Mouse (Mus musculus) myocyte (in vitro differentiated cells): Measurements from ENCODE around the gene Tyr. TPM values are rescaled to one million over a fixed set of nuclear protein-coding genes. Genes with fewer than 3 reads are reported as not detected.
"Not testable (repeated sequence)": the region's sequence is repeated elsewhere in the genome, so short reads cannot be mapped to it uniquely, and the experiment has no call there.

Experiments
- H3K27me3 ChIP-seq: one replicate; pipeline ENCODE4 v1.6.1; 2011; ENCODE audit not compliant: control insufficient read depth, insufficient read depth, insufficient read length
- H3K36me3 ChIP-seq: one replicate; pipeline ENCODE4 v1.6.1; 2011; ENCODE audit not compliant: control insufficient read depth, insufficient read depth
- H3K4me2 ChIP-seq: one replicate; pipeline ENCODE4 v1.6.1; 2011; ENCODE audit warnings: low read depth, control low read depth
- H3K4me3 ChIP-seq: one replicate; pipeline ENCODE4 v1.5.1; 2011; ENCODE audit warnings: mild to moderate bottlenecking, control low read depth, moderate library complexity
- H3K79me2 ChIP-seq: one replicate; pipeline ENCODE4 v1.6.1; 2011; ENCODE audit not compliant: control insufficient read depth, insufficient read depth
- H3ac ChIP-seq: one replicate; pipeline ENCODE4 v1.6.1; 2011; ENCODE audit not compliant: control insufficient read depth, insufficient read length
- CEBPB ChIP-seq: IDR thresholded peaks from 2 replicates; pipeline ENCODE4 v1.6.1; 2011; ENCODE audit warnings: mild to moderate bottlenecking, moderate library complexity; ENCODE audit not compliant: poor library complexity, insufficient read depth, severe bottlenecking
- E2F4 ChIP-seq: IDR thresholded peaks from one replicate; pipeline ENCODE4 v1.6.1; 2011; ENCODE audit warnings: mild to moderate bottlenecking, control low read depth, moderate library complexity; ENCODE audit not compliant: insufficient read depth
- MAX ChIP-seq: IDR thresholded peaks from one replicate; pipeline ENCODE4 v1.6.1; 2011; ENCODE audit warnings: low read depth, mild to moderate bottlenecking, control low read depth
- MYOD1 ChIP-seq, 3 experiments: IDR thresholded peaks; one replicate each; pipeline ENCODE4 v1.6.1; 2011; ENCODE audit warnings: control low read depth in 2 of 3, low read depth in 2 of 3, mild to moderate bottlenecking in 2 of 3, moderate library complexity in 1 of 3; ENCODE audit not compliant: insufficient read length in 2 of 3, control insufficient read depth in 1 of 3
- MYOG ChIP-seq, 3 experiments: IDR thresholded peaks; one replicate each; pipeline ENCODE4 v1.6.1; 2011; ENCODE audit warnings: control low read depth in 2 of 3, low read depth in 2 of 3, mild to moderate bottlenecking in 2 of 3; ENCODE audit not compliant: insufficient read length in 2 of 3, control insufficient read depth in 1 of 3, insufficient read depth in 1 of 3
- POLR2A ChIP-seq: IDR thresholded peaks from one replicate; pipeline ENCODE4 v1.6.1; 2011; ENCODE audit warnings: low read depth, mild to moderate bottlenecking, control low read depth, moderate library complexity; ENCODE audit not compliant: insufficient read length
- POLR2AphosphoS2 ChIP-seq: IDR thresholded peaks from one replicate; pipeline ENCODE4 v1.6.1; 2011; ENCODE audit warnings: low read depth, control low read depth; ENCODE audit not compliant: insufficient read length
- REST ChIP-seq: IDR thresholded peaks from one replicate; pipeline ENCODE4 v1.6.1; 2011; ENCODE audit warnings: mild to moderate bottlenecking, control low read depth, moderate library complexity; ENCODE audit not compliant: insufficient read depth, insufficient read length
- SRF ChIP-seq: IDR thresholded peaks from one replicate; pipeline ENCODE4 v1.6.1; 2011; ENCODE audit warnings: low read depth; ENCODE audit not compliant: control insufficient read depth, insufficient read length
- TCF12 ChIP-seq: IDR thresholded peaks from one replicate; pipeline ENCODE4 v1.6.1; 2011; ENCODE audit warnings: mild to moderate bottlenecking, control low read depth; ENCODE audit not compliant: poor library complexity, insufficient read depth, severe bottlenecking
- TCF3 ChIP-seq: IDR thresholded peaks from one replicate; pipeline ENCODE4 v1.6.1; 2011; ENCODE audit warnings: low read depth, control low read depth; ENCODE audit not compliant: insufficient read length
- USF1 ChIP-seq: IDR thresholded peaks from one replicate; pipeline ENCODE4 v1.6.1; 2011; ENCODE audit warnings: low read depth, mild to moderate bottlenecking, control low read depth, moderate library complexity
- polyA plus RNA-seq: library from polyadenylated mRNA; unstranded; fragments of >200 nt; fragmentation: generic; extraction: Trizol; gene quantifications from one replicate; pipeline ENCODE4 v1.2.1, GENCODE M21; 2012; ENCODE audit warnings: missing spikeins

Gene Tyr
- polyA plus RNA-seq, result not detected

GRCm38 (mm10) chr7:87493412-87493811, at the start of gene Tyr:
Gene Tyr (minus strand): TSS chr7:87493512.
- Histone ChIP-seq H3K36me3 (no peaks in the 10 kb centered on the region), H3K4me2 (no peak within 1 kb of the TSS), H3K4me3 (no peak within 1 kb of the TSS), H3ac (no peak within 1 kb of the TSS), H3K79me2 (no peaks in the 10 kb centered on the region), H3K27me3 (no peaks in the 10 kb centered on the region)
- TF ChIP-seq POLR2A (no peak), SRF (no peak), MYOG (IDR thresholded peaks at IDR 0.05; ENCODE audit: control insufficient read depth in 1 of 3, insufficient read depth in 1 of 3, insufficient read length in 2 of 3, low read depth in 2 of 3) (no peak), POLR2AphosphoS2 (no peak), CEBPB (no peak), TCF12 (no peak), TCF3 (no peak), USF1 (no peak), E2F4 (no peak), MYOD1 (IDR thresholded peaks at IDR 0.05; ENCODE audit: control insufficient read depth in 1 of 3, insufficient read length in 2 of 3, low read depth in 2 of 3) (no peak), MAX (no peak)

GRCm38 (mm10) chr7:87539031-87539430, 45.7 kb upstream of the Tyr start:
- H3K79me2 ChIP-seq, result no peaks in the 10 kb centered on the region
- no peaks in the 10 kb centered on the region for H3K27me3 ChIP-seq
- H3K36me3 ChIP-seq, result no peaks in the 10 kb centered on the region
- H3ac ChIP-seq, result no peak overlapping the region
- H3K4me2 ChIP-seq, result no peak overlapping the region
- TF ChIP-seq E2F4, result no peak
- no peak overlapping the region for H3K4me3 ChIP-seq

GRCm38 (mm10) chr7:87494124-87494682, 891 bp upstream of the Tyr start:
- H3K4me2 ChIP-seq, result no peak overlapping the region
- no peaks in the 10 kb centered on the region for H3K79me2 ChIP-seq
- TF ChIP-seq SRF (no peak), E2F4 (no peak), REST (no peak), MYOD1 (IDR thresholded peaks at IDR 0.05; ENCODE audit: control insufficient read depth in 1 of 3, insufficient read length in 2 of 3, low read depth in 2 of 3) (no peak), POLR2A (no peak), TCF12 (no peak), POLR2AphosphoS2 (no peak), MAX (no peak), USF1 (no peak), MYOG (IDR thresholded peaks at IDR 0.05; ENCODE audit: control insufficient read depth in 1 of 3, insufficient read depth in 1 of 3, insufficient read length in 2 of 3, low read depth in 2 of 3) (no peak), CEBPB (no peak), TCF3 (no peak)

GRCm38 (mm10) chr7:87488024-87488423, 5.3 kb downstream of the Tyr start:
- Histone ChIP-seq H3K4me3 (no peak overlapping the region), H3K36me3 (no peaks in the 10 kb centered on the region), H3ac (no peak overlapping the region), H3K79me2 (no peaks in the 10 kb centered on the region), H3K27me3 (no peaks in the 10 kb centered on the region), H3K4me2 (no peak overlapping the region)
- TF ChIP-seq USF1 (no peak), E2F4 (no peak), MYOG (IDR thresholded peaks at IDR 0.05; ENCODE audit: control insufficient read depth in 1 of 3, insufficient read depth in 1 of 3, insufficient read length in 2 of 3, low read depth in 2 of 3) (no peak), TCF12 (no peak), MAX (no peak), SRF (no peak), POLR2AphosphoS2 (no peak), CEBPB (no peak), MYOD1 (IDR thresholded peaks at IDR 0.05; ENCODE audit: control insufficient read depth in 1 of 3, insufficient read length in 2 of 3, low read depth in 2 of 3) (no peak), POLR2A (no peak), TCF3 (no peak), REST (no peak)

More at GRCm38 (mm10) chr7:87494124-87494682, 891 bp upstream of the Tyr start:
- no peak overlapping the region for H3K4me3 ChIP-seq
- no peaks in the 10 kb centered on the region for H3K27me3 ChIP-seq
- H3K36me3 ChIP-seq, result no peaks in the 10 kb centered on the region
- H3ac ChIP-seq, result no peak overlapping the region

GRCm38 (mm10) chr7:87413271-87413670, 80.0 kb downstream of the Tyr start:
- no peak overlapping the region for H3ac ChIP-seq
- H3K27me3 ChIP-seq, result no peaks in the 10 kb centered on the region
- no peak overlapping the region for H3K4me2 ChIP-seq
- TF ChIP-seq TCF12, result no peak
- no peak for TF ChIP-seq E2F4
- TF ChIP-seq MYOG (IDR thresholded peaks at IDR 0.05; ENCODE audit: control insufficient read depth in 1 of 3, insufficient read depth in 1 of 3, insufficient read length in 2 of 3, low read depth in 2 of 3), result no peak
- TF ChIP-seq MAX, result no peak
- no peak for TF ChIP-seq POLR2AphosphoS2
- no peak for TF ChIP-seq TCF3
- TF ChIP-seq USF1, result no peak
- no peak for TF ChIP-seq REST
- no peak for TF ChIP-seq MYOD1 (IDR thresholded peaks at IDR 0.05; ENCODE audit: control insufficient read depth in 1 of 3, insufficient read length in 2 of 3, low read depth in 2 of 3)
- no peak for TF ChIP-seq CEBPB
- TF ChIP-seq POLR2A, result no peak
- no peak for TF ChIP-seq SRF
- no peak overlapping the region for H3K4me3 ChIP-seq
- no peaks in the 10 kb centered on the region for H3K36me3 ChIP-seq
- no peaks in the 10 kb centered on the region for H3K79me2 ChIP-seq

GRCm38 (mm10) chr7:87411373-87411772, 81.9 kb downstream of the Tyr start:
- H3K36me3 ChIP-seq, H3ac ChIP-seq, H3K4me2 ChIP-seq, H3K79me2 ChIP-seq, H3K4me3 ChIP-seq, H3K27me3 ChIP-seq: not testable (repeated sequence)
